ENCODE assay signal across 20 mouse cellular contexts in the genomic region with DNA sequence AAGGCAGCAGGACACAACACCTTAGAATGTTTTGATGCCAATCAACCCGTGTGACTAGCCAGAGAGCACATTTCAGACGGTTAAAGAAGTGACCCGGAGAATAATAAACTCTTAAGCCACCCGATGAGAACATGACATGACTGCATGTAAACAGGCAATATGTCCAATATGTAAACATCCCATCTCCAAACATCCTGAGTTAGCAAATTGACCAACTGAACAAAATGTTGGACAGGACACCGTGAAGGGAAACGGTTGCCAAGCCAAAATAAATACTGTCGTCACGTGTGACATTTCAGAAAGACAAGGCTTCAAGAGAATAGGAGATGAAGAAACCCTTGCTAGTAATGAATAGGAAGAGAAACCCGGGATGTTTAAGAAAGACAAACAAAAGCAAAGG.
A peak's percentile ranks its signal among the peaks of the same experiment; 100 is the strongest.
DNase-seq lines count a peak whose midpoint lies in the region; ATAC-seq and TF ChIP-seq lines count a peak whose summit lies in the region.
"Had no signal": no experiment of that assay in that cellular context is flagged by ENCODE, and none has a peak within 500 bp of the region (broad histone marks: within the 10 kb centered on the region; RNA-seq: fewer than 3 reads in every experiment).

No protein-coding gene starts in this region.

- peak overlapping the region; percentile 21; the same call in 1 of the 2 replicates for H3K27ac ChIP-seq in intestine, postnatal 0 days (ENCODE audit: low read depth, low read length)
- H3K27ac ChIP-seq in intestine, embryonic 16.5 days (ENCODE audit: low read length) = no peak overlapping the region
- no peak overlapping the region for H3K27ac ChIP-seq in lung, embryonic 15.5 days
- H3K27ac ChIP-seq: embryonic facial prominence, embryonic 15.5 days; forebrain, embryonic 15.5 days; heart, embryonic 13.5 days; hindbrain, embryonic 15.5 days had no signal

- H3K9me3 ChIP-seq in intestine, postnatal 0 days (ENCODE audit: control insufficient read depth) = no peaks in the 10 kb centered on the region
- no peaks in the 10 kb centered on the region for H3K9me3 ChIP-seq in intestine, embryonic 16.5 days (ENCODE audit: control insufficient read depth, low read length)
- no peaks in the 10 kb centered on the region for H3K9me3 ChIP-seq in lung, embryonic 15.5 days
- H3K9me3 ChIP-seq: embryonic facial prominence, embryonic 15.5 days; forebrain, embryonic 15.5 days; heart, embryonic 13.5 days; hindbrain, embryonic 15.5 days had no signal

- no peak overlapping the region for H3K4me2 ChIP-seq in intestine, postnatal 0 days (replicated peaks; ENCODE audit: low read depth)
- H3K4me2 ChIP-seq in intestine, embryonic 16.5 days (ENCODE audit: low read depth, low read length) = no peak overlapping the region
- H3K4me2 ChIP-seq in lung, embryonic 15.5 days = no peak overlapping the region; the same call in 1 of the 2 replicates
- H3K4me2 ChIP-seq: embryonic facial prominence, embryonic 15.5 days; forebrain, embryonic 15.5 days; heart, embryonic 13.5 days; hindbrain, embryonic 15.5 days had no signal

- no peak overlapping the region for H3K4me3 ChIP-seq in intestine, postnatal 0 days (ENCODE audit: low read depth, low read length)
- H3K4me3 ChIP-seq in intestine, embryonic 16.5 days (ENCODE audit: low read length) = no peak overlapping the region
- H3K4me3 ChIP-seq in lung, embryonic 15.5 days = no peak overlapping the region
- H3K4me3 ChIP-seq: embryonic facial prominence, embryonic 15.5 days; erythroblast, embryonic 14.5 days; forebrain, embryonic 15.5 days; heart, embryonic 13.5 days; hindbrain, embryonic 15.5 days had no signal

- no peak for DNase-seq in lung, adult 18-20 months
- DNase-seq in lung, postnatal 25 days (ENCODE audit: low spot score) = peak; percentile 43
- DNase-seq in gastrocnemius, adult 18-20 months (ENCODE audit: low spot score) = no peak
- DNase-seq: adrenal gland, postnatal 10 days; B cell, adult 2 months; cerebellum, adult 11 months; cerebellum, adult 8-10 months; cerebellum, postnatal 14 days; embryo, embryonic 11 days; gastrocnemius, postnatal 25 days; heart, postnatal 36 days had no signal

- H3K27me3 ChIP-seq in intestine, postnatal 0 days (replicated peaks; ENCODE audit: control insufficient read depth, insufficient read depth, low read length) = no peaks in the 10 kb centered on the region
- no peaks in the 10 kb centered on the region for H3K27me3 ChIP-seq in intestine, embryonic 16.5 days (replicated peaks; ENCODE audit: control insufficient read depth, insufficient read depth, low read length)
- no peaks in the 10 kb centered on the region for H3K27me3 ChIP-seq in lung, embryonic 15.5 days
- H3K27me3 ChIP-seq: embryonic facial prominence, embryonic 15.5 days; forebrain, embryonic 15.5 days; heart, embryonic 13.5 days; hindbrain, embryonic 15.5 days had no signal

- 57% methylated on average over 9 of the region's 9 CpGs for WGBS in intestine, postnatal 0 days
- 62% methylated on average over 9 of the region's 9 CpGs for WGBS in intestine, embryonic 16.5 days
- 24% methylated on average over 9 of the region's 9 CpGs for WGBS in lung, embryonic 15.5 days

- H3K36me3 ChIP-seq in intestine, postnatal 0 days (ENCODE audit: control insufficient read depth, insufficient read depth) = no peaks in the 10 kb centered on the region
- no peaks in the 10 kb centered on the region for H3K36me3 ChIP-seq in intestine, embryonic 16.5 days (ENCODE audit: control insufficient read depth, insufficient read depth, low read length)
- H3K36me3 ChIP-seq in lung, embryonic 15.5 days = no peaks in the 10 kb centered on the region
- H3K36me3 ChIP-seq: embryonic facial prominence, embryonic 15.5 days; forebrain, embryonic 15.5 days; heart, embryonic 13.5 days; hindbrain, embryonic 15.5 days had no signal

- no peak overlapping the region for H3K9ac ChIP-seq in intestine, postnatal 0 days (ENCODE audit: low read depth, low read length)
- H3K9ac ChIP-seq in intestine, embryonic 16.5 days (ENCODE audit: low read depth, low read length) = no peak overlapping the region
- H3K9ac ChIP-seq in lung, embryonic 15.5 days = no peak overlapping the region
- H3K9ac ChIP-seq: embryonic facial prominence, embryonic 15.5 days; forebrain, embryonic 15.5 days; heart, embryonic 13.5 days; hindbrain, embryonic 15.5 days had no signal

- no peak for TF ChIP-seq CTCF in intestine, postnatal 0 days (IDR thresholded peaks at IDR 0.05; ENCODE audit: low read depth)

- no peak for ATAC-seq in intestine, postnatal 0 days
- ATAC-seq in intestine, embryonic 16.5 days = no peak
- ATAC-seq in lung, embryonic 15.5 days (ENCODE audit: borderline replicate concordance, extremely low read depth, low FRiP score, low TSS enrichment) = peak; percentile 57; the same call in 1 of the 2 replicates
- ATAC-seq in CD4-positive, CD25-positive, alpha-beta regulatory T cell, adult 4 months = no peak
- ATAC-seq: forebrain, embryonic 15.5 days had no signal

- H3K4me1 ChIP-seq in intestine, postnatal 0 days (replicated peaks; ENCODE audit: control insufficient read depth, insufficient read depth, low read length) = peaks cover 9% of the 10 kb centered on the region
- H3K4me1 ChIP-seq in intestine, embryonic 16.5 days (ENCODE audit: control insufficient read depth, insufficient read depth, low read length) = no peaks in the 10 kb centered on the region
- H3K4me1 ChIP-seq in lung, embryonic 15.5 days = peaks cover 20% of the 10 kb centered on the region
- H3K4me1 ChIP-seq: forebrain, embryonic 15.5 days; hindbrain, embryonic 15.5 days had no signal
